In the genomic region with DNA sequence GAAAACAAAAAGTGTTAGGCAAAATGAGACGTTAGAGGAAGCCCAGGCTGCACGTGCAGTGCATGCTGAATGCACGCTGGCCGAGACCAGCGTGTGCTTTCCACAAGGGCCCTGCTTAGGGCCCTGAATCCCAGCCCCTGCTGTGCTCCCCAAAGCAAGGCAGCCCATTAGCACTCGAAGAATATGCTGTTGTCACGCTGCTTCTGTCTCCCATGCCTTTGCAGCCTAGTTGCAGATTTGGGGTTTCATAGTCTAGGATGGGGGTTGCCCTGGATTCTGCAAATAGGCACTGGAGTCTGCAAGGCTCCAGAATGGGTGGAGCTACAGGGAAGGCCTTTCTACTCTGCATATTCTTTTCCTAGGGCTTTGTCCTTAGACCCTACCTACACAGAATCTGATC, we compare ENCODE assay signal across 12 mouse cellular contexts.
A peak's percentile ranks its signal among the peaks of the same experiment; 100 is the strongest.
DNase-seq lines count a peak whose midpoint lies in the region; ATAC-seq and TF ChIP-seq lines count a peak whose summit lies in the region.
"Had no signal": no experiment of that assay in that cellular context is flagged by ENCODE, and none has a peak within 500 bp of the region (broad histone marks: within the 10 kb centered on the region; RNA-seq: fewer than 3 reads in every experiment).

No protein-coding gene starts in this region.

- intact Hi-C loops in heart, adult 2 months (cut with DNase I) = no loop called here

- ATAC-seq in hindbrain, embryonic 16.5 days = peak; percentile 92
- peak; percentile 92 for ATAC-seq in midbrain, embryonic 13.5 days

- H3K9ac ChIP-seq in heart, adult 2 months (ENCODE audit: low read depth, low read length) = no peak overlapping the region
- H3K9ac ChIP-seq in hindbrain, embryonic 16.5 days (ENCODE audit: low read depth, low read length) = no peak overlapping the region
- no peak overlapping the region for H3K9ac ChIP-seq in midbrain, embryonic 13.5 days (replicated peaks)
- H3K9ac ChIP-seq: limb, embryonic 13.5 days had no signal

- H3K27me3 ChIP-seq in heart, adult 2 months (ENCODE audit: control insufficient read depth, insufficient read depth, low read length) = no peaks in the 10 kb centered on the region
- H3K27me3 ChIP-seq in hindbrain, embryonic 16.5 days (replicated peaks; ENCODE audit: control insufficient read depth, insufficient read depth, low read length) = no peaks in the 10 kb centered on the region
- no peaks in the 10 kb centered on the region for H3K27me3 ChIP-seq in midbrain, embryonic 13.5 days
- H3K27me3 ChIP-seq in kidney, adult 2 months (replicated peaks; ENCODE audit: control insufficient read depth, insufficient read depth, low read length) = no peaks in the 10 kb centered on the region
- H3K27me3 ChIP-seq: limb, embryonic 13.5 days had no signal

- H3K79me2 ChIP-seq in heart, adult 2 months (replicated peaks; ENCODE audit: control insufficient read depth, insufficient read depth, low read length) = no peaks in the 10 kb centered on the region

- no peak for TF ChIP-seq CTCF in heart, adult 2 months (IDR thresholded peaks at IDR 0.05)
- TF ChIP-seq CTCF in kidney, adult 2 months (conservative IDR thresholded peaks at IDR 0.05; ENCODE audit: insufficient read depth, insufficient read length, low read depth, low read length) = no peak

- no peak overlapping the region for H3K27ac ChIP-seq in heart, adult 2 months
- peak overlapping the region; percentile 21 for H3K27ac ChIP-seq in hindbrain, embryonic 16.5 days (ENCODE audit: low read depth, low read length)
- H3K27ac ChIP-seq in midbrain, embryonic 13.5 days = 0 out of 2 replicates have a peak overlapping the region, but pooled peaks have one; percentile 30
- H3K27ac ChIP-seq in kidney, adult 2 months (ENCODE audit: insufficient read depth, low read depth, low read length) = no peak overlapping the region
- H3K27ac ChIP-seq: limb, embryonic 13.5 days had no signal

- 63% methylated on average over 7 of the region's 7 CpGs for WGBS in heart, adult 2 months
- WGBS in hindbrain, embryonic 16.5 days = 17% methylated on average over 7 of the region's 7 CpGs
- 21% methylated on average over 7 of the region's 7 CpGs for WGBS in midbrain, embryonic 13.5 days
- 75% methylated on average over 7 of the region's 7 CpGs for WGBS in kidney, adult 2 months

- H3K9me3 ChIP-seq in hindbrain, embryonic 16.5 days (ENCODE audit: control insufficient read depth, low read length) = no peaks in the 10 kb centered on the region
- no peaks in the 10 kb centered on the region for H3K9me3 ChIP-seq in midbrain, embryonic 13.5 days
- H3K9me3 ChIP-seq: limb, embryonic 13.5 days had no signal

- TF ChIP-seq EP300 in heart, adult 2 months (IDR thresholded peaks at IDR 0.05; ENCODE audit: insufficient read depth, low read depth, low read length) = no peak

- H3K36me3 ChIP-seq in heart, adult 2 months (ENCODE audit: control insufficient read depth, insufficient read depth, low read length) = no peaks in the 10 kb centered on the region
- no peaks in the 10 kb centered on the region for H3K36me3 ChIP-seq in hindbrain, embryonic 16.5 days (ENCODE audit: control insufficient read depth, insufficient read depth, low read length)
- H3K36me3 ChIP-seq in midbrain, embryonic 13.5 days = no peaks in the 10 kb centered on the region
- H3K36me3 ChIP-seq in kidney, adult 2 months (ENCODE audit: control insufficient read depth, insufficient read depth, low read length) = no peaks in the 10 kb centered on the region
- H3K36me3 ChIP-seq: limb, embryonic 13.5 days had no signal

- H3K4me2 ChIP-seq in hindbrain, embryonic 16.5 days (ENCODE audit: low read length) = no peak overlapping the region
- no peak overlapping the region for H3K4me2 ChIP-seq in midbrain, embryonic 13.5 days (replicated peaks)
- H3K4me2 ChIP-seq: heart, embryonic 11.5 days; limb, embryonic 13.5 days had no signal

- H3K4me1 ChIP-seq in heart, adult 2 months (ENCODE audit: control insufficient read depth, insufficient read depth, low read length) = no peaks in the 10 kb centered on the region
- H3K4me1 ChIP-seq in hindbrain, embryonic 16.5 days (ENCODE audit: control insufficient read depth, insufficient read depth, low read depth, low read length) = peaks cover 6% of the 10 kb centered on the region
- peaks cover 12% of the 10 kb centered on the region for H3K4me1 ChIP-seq in midbrain, embryonic 13.5 days (replicated peaks)
- H3K4me1 ChIP-seq in kidney, adult 2 months (ENCODE audit: control insufficient read depth, insufficient read depth, low read length) = no peaks in the 10 kb centered on the region
- H3K4me1 ChIP-seq: limb, embryonic 13.5 days had no signal

- TF ChIP-seq POLR2A in heart, adult 2 months (IDR thresholded peaks at IDR 0.05; ENCODE audit: insufficient read depth, low read depth, low read length) = no peak
- TF ChIP-seq POLR2A in kidney, adult 2 months (IDR thresholded peaks at IDR 0.05; ENCODE audit: low read depth, low read length) = no peak

- no peak overlapping the region for H3K4me3 ChIP-seq in heart, adult 2 months
- H3K4me3 ChIP-seq in hindbrain, embryonic 16.5 days (ENCODE audit: low read length) = no peak overlapping the region
- H3K4me3 ChIP-seq in midbrain, embryonic 13.5 days (replicated peaks) = no peak overlapping the region
- no peak overlapping the region for H3K4me3 ChIP-seq in kidney, adult 2 months (ENCODE audit: insufficient read depth, low read depth, low read length)
- H3K4me3 ChIP-seq: limb, embryonic 13.5 days had no signal

- peak; percentile 65 for DNase-seq in heart, adult 11 months
- DNase-seq in heart, adult 2 months = no peak
- peak; percentile 8 for DNase-seq in right cerebral cortex, postnatal 25 days
- DNase-seq in gastrocnemius, postnatal 10 days = no peak
- DNase-seq in kidney, adult 2 months = no peak
- no peak for DNase-seq in cerebellum, adult 11 months
- DNase-seq: kidney, adult 9 months; lung, postnatal 10 days had no signal

Comparison
In these comparisons a context has a peak if more than half of its experiments do, and no peak if none do; other contexts are left out.
1. DNase-seq: peak in heart, adult 11 months (single experiment) and right cerebral cortex, postnatal 25 days (single experiment); none in heart, adult 2 months (0 of 2), gastrocnemius, postnatal 10 days (single experiment), kidney, adult 2 months (single experiment) and cerebellum, adult 11 months (single experiment).
2. H3K27ac ChIP-seq: peak in hindbrain, embryonic 16.5 days (single experiment) and midbrain, embryonic 13.5 days (single experiment); none in heart, adult 2 months (single experiment) and kidney, adult 2 months (single experiment).